Mouse (Mus musculus): ENCODE measurements around the gene Vmn1r100. TPM values are rescaled to one million over a fixed set of nuclear protein-coding genes. Genes with fewer than 3 reads are reported as not detected.
"Not testable (repeated sequence)": the region's sequence is repeated elsewhere in the genome, so short reads cannot be mapped to it uniquely, and the experiment has no call there.

The Vmn1r100 gene
- polyA plus RNA-seq (2015; fragmentation: Nextera tagmentation; extraction: Ambion mirVana): not detected in 2 replicates

- not testable (repeated sequence) for ATAC-seq (ENCODE audit: insufficient read depth, low FRiP score, low read depth); H3K4me2 ChIP-seq; H3K36me3 ChIP-seq; H3K4me3 ChIP-seq (replicated peaks); H3K27ac ChIP-seq; H3K4me1 ChIP-seq; H3K27me3 ChIP-seq (replicated peaks); H3K9ac ChIP-seq; H3K9me3 ChIP-seq
- WGBS: no CpG with 5 or more reads among the region's 3 CpGs
These were observed at the start of gene Vmn1r100 for GRCm38 (mm10) chr7:20417642-20418041. Gene Vmn1r100 (plus strand): TSS chr7:20417942.

- not testable (repeated sequence) for H3K27me3 ChIP-seq (replicated peaks); H3K27ac ChIP-seq; H3K9ac ChIP-seq; H3K9me3 ChIP-seq; ATAC-seq (ENCODE audit: insufficient read depth, low FRiP score, low read depth); H3K4me3 ChIP-seq (replicated peaks); H3K4me1 ChIP-seq; H3K4me2 ChIP-seq; H3K36me3 ChIP-seq
- no CpG with 5 or more reads among the region's 1 CpGs for WGBS
These were observed 42.4 kb upstream of the Vmn1r100 start, which contains the start of gene Gm5728 for GRCm38 (mm10) chr7:20375310-20375709. Gene Gm5728 (minus strand): TSS chr7:20375410.

GRCm38 (mm10) chr7:20442493-20442892 is 24.8 kb downstream of the Vmn1r100 start, which contains the start of gene Vmn1r101:
Gene Vmn1r101 (minus strand): TSS chr7:20442593.
- not testable (repeated sequence) for H3K4me2 ChIP-seq; H3K27me3 ChIP-seq (replicated peaks); H3K27ac ChIP-seq; H3K36me3 ChIP-seq; ATAC-seq (ENCODE audit: insufficient read depth, low FRiP score, low read depth); H3K9me3 ChIP-seq; H3K4me1 ChIP-seq; H3K4me3 ChIP-seq (replicated peaks); H3K9ac ChIP-seq
- no CpG with 5 or more reads among the region's 2 CpGs for WGBS

Other genes starting within 250 kb of the Vmn1r100 start
- gene Vmn1r94, start 249.6 kb upstream of the Vmn1r100 start, polyA plus RNA-seq (2015; fragmentation: Nextera tagmentation; extraction: Ambion mirVana): not detected in 2 replicates
- not detected in 2 replicates for gene Vmn1r95, start 224.2 kb upstream of the Vmn1r100 start, polyA plus RNA-seq (2015; fragmentation: Nextera tagmentation; extraction: Ambion mirVana)
- gene Gm6164, start 212.3 kb upstream of the Vmn1r100 start, polyA plus RNA-seq (2015; fragmentation: Nextera tagmentation; extraction: Ambion mirVana): not detected in 2 replicates
- gene Gm4498, start 184.1 kb upstream of the Vmn1r100 start, polyA plus RNA-seq (2015; fragmentation: Nextera tagmentation; extraction: Ambion mirVana): not detected in 2 replicates
- not detected in 2 replicates for gene Gm5890, start 155.1 kb upstream of the Vmn1r100 start, polyA plus RNA-seq (2015; fragmentation: Nextera tagmentation; extraction: Ambion mirVana)
- not detected in 2 replicates for gene Gm4133, start 83.9 kb upstream of the Vmn1r100 start, polyA plus RNA-seq (2015; fragmentation: Nextera tagmentation; extraction: Ambion mirVana)
- not detected in 2 replicates for gene Gm5728, start 42.5 kb upstream of the Vmn1r100 start, polyA plus RNA-seq (2015; fragmentation: Nextera tagmentation; extraction: Ambion mirVana)
- gene Vmn1r101, start 24.7 kb downstream of the Vmn1r100 start, polyA plus RNA-seq (2015; fragmentation: Nextera tagmentation; extraction: Ambion mirVana): not detected in 2 replicates
- not detected in 2 replicates for gene Gm10670, start 57.0 kb downstream of the Vmn1r100 start, polyA plus RNA-seq (2015; fragmentation: Nextera tagmentation; extraction: Ambion mirVana)
- gene Vmn1r103, start 92.6 kb downstream of the Vmn1r100 start, polyA plus RNA-seq (2015; fragmentation: Nextera tagmentation; extraction: Ambion mirVana): not detected in 2 replicates
- gene Vmn1r104, start 115.9 kb downstream of the Vmn1r100 start, polyA plus RNA-seq (2015; fragmentation: Nextera tagmentation; extraction: Ambion mirVana): not detected in 2 replicates
- gene Gm5726, start 127.8 kb downstream of the Vmn1r100 start, polyA plus RNA-seq (2015; fragmentation: Nextera tagmentation; extraction: Ambion mirVana): not detected in 2 replicates
- not detected in 2 replicates for gene Gm4141, start 158.3 kb downstream of the Vmn1r100 start, polyA plus RNA-seq (2015; fragmentation: Nextera tagmentation; extraction: Ambion mirVana)
- not detected in 2 replicates for gene Gm4513, start 181.1 kb downstream of the Vmn1r100 start, polyA plus RNA-seq (2015; fragmentation: Nextera tagmentation; extraction: Ambion mirVana)